Mouse (Mus musculus) cortical plate, adult 2 months (tissue): ENCODE measurements around the gene Trip12.

Source experiments
- CTCF ChIP-seq: fragments of 200-500 bp; IDR thresholded peaks from 2 replicates; pipeline ENCODE4 v1.5.1; 2011; ENCODE audit warnings: mild to moderate bottlenecking, control low read depth, low read length; ENCODE audit not compliant: insufficient read depth; ENCODE audit errors: extremely low read depth
- POLR2A ChIP-seq: fragments of 200-500 bp; IDR thresholded peaks from 2 replicates; pipeline ENCODE4 v1.6.1; 2011; ENCODE audit warnings: mild to moderate bottlenecking, low read length, control low read depth; ENCODE audit not compliant: insufficient read depth; ENCODE audit errors: extremely low read depth

DNA sequence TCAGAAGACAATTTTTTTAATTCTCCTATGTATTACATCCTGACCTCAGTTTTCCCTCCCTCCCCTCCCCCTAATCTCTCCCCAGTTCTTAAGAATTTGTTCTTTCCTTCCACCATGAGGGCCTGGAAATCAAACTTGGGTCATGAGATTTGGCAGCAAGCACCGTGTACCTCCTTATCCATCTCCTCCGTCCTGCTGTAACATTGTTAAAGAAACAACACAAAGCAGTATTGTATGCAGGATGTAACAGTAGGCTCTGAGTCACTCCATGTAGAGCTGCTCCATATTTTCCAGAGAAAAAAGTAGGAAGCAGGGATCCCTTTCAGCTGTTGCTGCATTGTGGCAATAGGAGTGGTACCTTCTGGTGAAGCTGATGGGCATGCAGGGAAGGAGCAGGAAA lies 15.4 kb upstream of the Trip12 start:
- TF ChIP-seq CTCF (no peak), POLR2A (no peak)
